Mouse (Mus musculus) CD4-positive, CD25-positive, alpha-beta regulatory T cell, adult 4 months (primary cell): ENCODE data around the gene Gm17577. TPM values are rescaled to one million over a fixed set of nuclear protein-coding genes. Genes with fewer than 3 reads are reported as not detected.
"Not testable (repeated sequence)": the region's sequence is repeated elsewhere in the genome, so short reads cannot be mapped to it uniquely, and the experiment has no call there.

ENCODE experiments used
- ATAC-seq: one replicate; pipeline ENCODE4 v1.8.0; 2017
- polyA plus RNA-seq, 2 experiments: library from polyadenylated mRNA; unstranded; fragments of 100-300 nt; shearing (Covaris generic); gene quantifications; one replicate each; pipeline ENCODE4 v1.2.1; 2017

Gene Gm17577
- not detected for polyA plus RNA-seq

DNA sequence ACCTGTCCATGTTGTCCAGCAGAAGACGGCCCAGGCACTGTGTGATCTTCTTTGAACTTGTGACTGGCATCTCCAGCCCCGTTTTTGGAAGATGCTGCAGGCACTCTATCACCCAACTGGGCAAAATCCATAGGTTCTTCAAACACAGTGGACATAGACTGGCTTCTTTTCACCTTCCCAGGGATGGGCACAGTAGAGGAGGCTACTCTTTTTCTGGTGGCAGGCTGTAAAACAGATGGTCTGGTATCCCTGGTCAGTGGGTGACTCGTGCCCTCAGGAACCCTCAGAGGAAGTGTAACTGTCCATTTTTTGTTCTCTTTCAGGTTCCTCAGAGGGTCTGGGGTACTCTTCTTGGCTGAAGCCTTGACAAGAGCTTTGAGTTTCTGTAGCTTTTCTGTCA, at the start of gene Gm17577:
Gene Gm17577, minus strand, starts transcription at position 101 of the 400 bp plus-strand sequence.
- not testable (repeated sequence) for ATAC-seq

- ATAC-seq = not testable (repeated sequence)
These were observed 24.3 kb downstream of the Gm17577 start, which contains the start of gene Srsx for GRCm38 (mm10) chrX:123222381-123222780. TSS of gene Srsx (minus strand) at chrX:123222481.

Other genes with a start within 250 kb of the Gm17577 start
- gene Gm17521, start 217.2 kb downstream of the Gm17577 start, polyA plus RNA-seq = not detected
- 1 to 10 TPM; 1.1 to 1.6 TPM for gene Cldn34c1, start 143.4 kb downstream of the Gm17577 start, polyA plus RNA-seq
- not detected for gene Srsx, start 24.4 kb downstream of the Gm17577 start, polyA plus RNA-seq